Mouse (Mus musculus) liver, postnatal 0 days (tissue): ENCODE results near the gene Nrip1. TPM values are rescaled to one million over a fixed set of nuclear protein-coding genes. Genes with fewer than 3 reads are reported as not detected.

Source experiments
- ATAC-seq: fragments of 200-750 bp; cut with Nextera tagmentation; 2 replicates; pipeline ENCODE4 v1.8.0; 2017; ENCODE audit warnings: mild to moderate bottlenecking, moderate library complexity
- DNase-seq: peaks from one replicate; pipeline ENCODE4 v3.0.0-alpha.2; 2016
- H3K27ac ChIP-seq: fragments of 300-500 bp; sonication (generic); 2 replicates; pipeline ENCODE4 v1.5.1; 2014; ENCODE audit warnings: antibody characterized with exemption, moderate library complexity, mild to moderate bottlenecking, low read depth
- H3K27me3 ChIP-seq: fragments of 300-500 bp; sonication (generic); 2 replicates; pipeline ENCODE4 v1.6.1; 2014; ENCODE audit warnings: low read length, control low read depth, mixed read lengths; ENCODE audit not compliant: insufficient read depth
- H3K36me3 ChIP-seq: fragments of 300-500 bp; sonication (generic); replicated peaks from 2 replicates; pipeline ENCODE4 v1.6.1; 2014; ENCODE audit warnings: mild to moderate bottlenecking, control low read depth, low read length, moderate library complexity, mixed read lengths; ENCODE audit not compliant: insufficient read depth
- H3K4me1 ChIP-seq: fragments of 300-500 bp; sonication (generic); 2 replicates; pipeline ENCODE4 v1.6.1; 2014; ENCODE audit warnings: antibody characterized with exemption, mild to moderate bottlenecking, control low read depth; ENCODE audit not compliant: insufficient read depth
- H3K4me2 ChIP-seq: fragments of 300-500 bp; sonication (generic); 2 replicates; pipeline ENCODE4 v1.6.1; 2014; ENCODE audit warnings: low read depth, mild to moderate bottlenecking, low read length, moderate library complexity, mixed read lengths
- H3K4me3 ChIP-seq: fragments of 300-500 bp; sonication (generic); 2 replicates; pipeline ENCODE4 v1.5.1; 2014; ENCODE audit warnings: low read depth, low read length
- H3K9ac ChIP-seq: fragments of 300-500 bp; sonication (generic); replicated peaks from 2 replicates; pipeline ENCODE4 v1.6.1; 2014; ENCODE audit warnings: mild to moderate bottlenecking, moderate library complexity
- H3K9me3 ChIP-seq: fragments of 300-500 bp; sonication (generic); 2 replicates; pipeline ENCODE4 v1.6.1; 2016; ENCODE audit warnings: mild to moderate bottlenecking, control low read depth, low read length, mixed read lengths
- CTCF ChIP-seq: sonication (generic); IDR thresholded peaks from 2 replicates; pipeline ENCODE4 v1.5.1; 2016; ENCODE audit warnings: antibody characterized with exemption, low read depth
- EP300 ChIP-seq: IDR thresholded peaks from 2 replicates; pipeline ENCODE4 v1.6.1; 2016; ENCODE audit warnings: antibody characterized with exemption, low read depth, mild to moderate bottlenecking
- WGBS: fragments of 180-500 bp; shearing (Covaris S2); extraction: QIAGEN DNeasy Blood & Tissue Kit; methylation state at CpG from one replicate; pipeline ENCODE4 v1.1.7; 2014; ENCODE audit not compliant: insufficient replicate concordance; 5-methylcytosine and 5-hydroxymethylcytosine counted together
- polyA plus RNA-seq: library from polyadenylated mRNA; unstranded; fragments of >200 nt; fragmentation: Nextera tagmentation; extraction: Ambion mirVana; gene quantifications from 2 replicates; pipeline ENCODE4 v1.2.1, GENCODE M21; 2015

Nrip1 gene
- polyA plus RNA-seq, 1 experiment from 2014 or later: 11.2 TPM

- H3K27ac ChIP-seq: no peak overlapping the region
- no peaks in the 10 kb centered on the region for H3K9me3 ChIP-seq
- no peak overlapping the region for H3K4me2 ChIP-seq
- H3K4me3 ChIP-seq: no peak overlapping the region
- DNase-seq (no peak), ATAC-seq (no peak)
- WGBS: 90% methylated on average over 8 of the region's 8 CpGs
- H3K9ac ChIP-seq: no peak overlapping the region
- H3K4me1 ChIP-seq: no peaks in the 10 kb centered on the region
- no peaks in the 10 kb centered on the region for H3K27me3 ChIP-seq
- TF ChIP-seq CTCF: no peak
- no peak for TF ChIP-seq EP300
- no peaks in the 10 kb centered on the region for H3K36me3 ChIP-seq
Observed at GRCm38 (mm10) chr16:76413581-76413980, 40.0 kb upstream of the Nrip1 start.

- no peak for ATAC-seq
Observed at GRCm38 (mm10) chr16:76409355-76409722, 35.7 kb upstream of the Nrip1 start.

GRCm38 (mm10) chr16:76408696-76409354 lies 35.2 kb upstream of the Nrip1 start:
- Histone ChIP-seq H3K27me3 (no peaks in the 10 kb centered on the region), H3K9ac (no peak overlapping the region), H3K27ac (no peak overlapping the region), H3K4me1 (no peaks in the 10 kb centered on the region), H3K4me3 (no peak overlapping the region), H3K4me2 (no peak overlapping the region), H3K36me3 (no peaks in the 10 kb centered on the region), H3K9me3 (no peaks in the 10 kb centered on the region)
- no peak for ATAC-seq
- TF ChIP-seq EP300: 0 out of 2 replicates have a peak, but pooled peaks have one; percentile 15
- no peak for TF ChIP-seq CTCF
- DNase-seq: no peak
- 65% methylated on average over 4 of the region's 4 CpGs for WGBS

More at GRCm38 (mm10) chr16:76409355-76409722, 35.7 kb upstream of the Nrip1 start:
- 46% methylated on average over 1 of the region's 1 CpGs for WGBS
- no peaks in the 10 kb centered on the region for H3K36me3 ChIP-seq
- no peak for DNase-seq
- no peak overlapping the region for H3K4me3 ChIP-seq
- no peak overlapping the region for H3K9ac ChIP-seq
- no peaks in the 10 kb centered on the region for H3K9me3 ChIP-seq
- no peak for TF ChIP-seq CTCF
- TF ChIP-seq EP300: no peak
- no peak overlapping the region for H3K27ac ChIP-seq
- no peaks in the 10 kb centered on the region for H3K4me1 ChIP-seq
- no peak overlapping the region for H3K4me2 ChIP-seq
- no peaks in the 10 kb centered on the region for H3K27me3 ChIP-seq

- no peak for TF ChIP-seq EP300
- TF ChIP-seq CTCF: no peak
- WGBS: 71% methylated on average over 8 of the region's 8 CpGs
- Histone ChIP-seq H3K36me3 (no peaks in the 10 kb centered on the region), H3K4me1 (no peaks in the 10 kb centered on the region), H3K27me3 (no peaks in the 10 kb centered on the region), H3K9ac (no peak overlapping the region), H3K27ac (no peak overlapping the region), H3K9me3 (no peaks in the 10 kb centered on the region), H3K4me2 (no peak overlapping the region), H3K4me3 (no peak overlapping the region)
- ATAC-seq (no peak), DNase-seq (no peak)
Observed at GRCm38 (mm10) chr16:76408241-76408640, 34.6 kb upstream of the Nrip1 start.

- Histone ChIP-seq H3K4me3 (no peak overlapping the region), H3K27me3 (no peaks in the 10 kb centered on the region), H3K4me1 (no peaks in the 10 kb centered on the region), H3K4me2 (peak overlapping the region; percentile 33; the same call in 1 of the 2 replicates), H3K36me3 (no peaks in the 10 kb centered on the region), H3K9me3 (no peaks in the 10 kb centered on the region), H3K27ac (no peak overlapping the region), H3K9ac (no peak overlapping the region)
- ATAC-seq (no peak), DNase-seq (no peak)
- 46% methylated on average over 13 of the region's 13 CpGs for WGBS
- TF ChIP-seq EP300 (no peak), CTCF (no peak)
Observed at GRCm38 (mm10) chr16:76407321-76407920, 33.8 kb upstream of the Nrip1 start.

GRCm38 (mm10) chr16:76406897-76407296 lies 33.3 kb upstream of the Nrip1 start:
- Histone ChIP-seq H3K4me2 (peak overlapping the region; percentile 33; the same call in 1 of the 2 replicates), H3K36me3 (no peaks in the 10 kb centered on the region), H3K9me3 (no peaks in the 10 kb centered on the region), H3K27ac (no peak overlapping the region), H3K4me3 (no peak overlapping the region), H3K9ac (no peak overlapping the region), H3K4me1 (no peaks in the 10 kb centered on the region), H3K27me3 (no peaks in the 10 kb centered on the region)
- DNase-seq (no peak), ATAC-seq (no peak)
- WGBS: 31% methylated on average over 7 of the region's 7 CpGs
- TF ChIP-seq EP300 (no peak), CTCF (no peak)
